Mouse (Mus musculus): Measurements from ENCODE around the gene Cdc42ep1. TPM values are rescaled to one million over a fixed set of nuclear protein-coding genes. Genes with fewer than 3 reads are reported as not detected.

Gene Cdc42ep1
- total and polyA plus RNA-seq, 2 experiments = 6.5 to 39.7 TPM

- H3K4me3 ChIP-seq (ENCODE audit: insufficient read depth, low read depth, low read length) = peak overlapping the region; percentile 83
- no peaks in the 10 kb centered on the region for H3K27me3 ChIP-seq (ENCODE audit: control insufficient read depth, insufficient read depth, low read length)
- no peaks in the 10 kb centered on the region for H3K36me3 ChIP-seq (ENCODE audit: control insufficient read depth, insufficient read depth, low read length)
- H3K4me1 ChIP-seq (ENCODE audit: control insufficient read depth, insufficient read depth, low read length) = peaks cover 16% of the 10 kb centered on the region
- 2% methylated on average over 66 of the region's 67 CpGs for WGBS
- H3K79me2 ChIP-seq (ENCODE audit: control insufficient read depth, insufficient read depth, low read length) = peaks cover 3% of the 10 kb centered on the region; the same call in 1 of the 2 replicates
- DNase-seq (ENCODE audit: extremely low read depth, low read depth, low spot score) = peak; percentile 28
- peak overlapping the region; percentile 60 for H3K27ac ChIP-seq (replicated peaks; ENCODE audit: insufficient read depth, low read depth, low read length)
- H3K9ac ChIP-seq (ENCODE audit: low read depth, low read length) = peak overlapping the region; percentile 92
- TF ChIP-seq CTCF (IDR thresholded peaks at IDR 0.05; ENCODE audit: low read depth, low read length) = 0 out of 2 replicates have a peak, but pooled peaks have one; percentile 6
- no peak for TF ChIP-seq POLR2A (IDR thresholded peaks at IDR 0.05; ENCODE audit: extremely low read depth, insufficient read depth, low read length)
Observed at GRCm38 (mm10) chr15:78801971-78802741, 40.3 kb upstream of the Cdc42ep1 start.

- Histone ChIP-seq H3K27ac (replicated peaks; ENCODE audit: insufficient read depth, low read depth, low read length) (peak within 1 kb of the TSS; percentile 62), H3K79me2 (ENCODE audit: control insufficient read depth, insufficient read depth, low read length) (peaks cover 3% of the 10 kb centered on the region; the same call in 1 of the 2 replicates), H3K9ac (ENCODE audit: low read depth, low read length) (peak within 1 kb of the TSS; percentile 92), H3K4me1 (ENCODE audit: control insufficient read depth, insufficient read depth, low read length) (peaks cover 16% of the 10 kb centered on the region), H3K4me3 (ENCODE audit: insufficient read depth, low read depth, low read length) (peak within 1 kb of the TSS; percentile 83), H3K36me3 (ENCODE audit: control insufficient read depth, insufficient read depth, low read length) (no peaks in the 10 kb centered on the region), H3K27me3 (ENCODE audit: control insufficient read depth, insufficient read depth, low read length) (no peaks in the 10 kb centered on the region)
- 2% methylated on average over 68 of the region's 70 CpGs for WGBS
- TF ChIP-seq POLR2A (IDR thresholded peaks at IDR 0.05; ENCODE audit: extremely low read depth, insufficient read depth, low read length) (peak; percentile 83), CTCF (IDR thresholded peaks at IDR 0.05; ENCODE audit: low read depth, low read length) (no peak)
- DNase-seq (ENCODE audit: extremely low read depth, low read depth, low spot score) = peak; percentile 48
Observed at GRCm38 (mm10) chr15:78802776-78803391, 39.5 kb upstream of the Cdc42ep1 start, which contains the start of gene Card10. Card10 (minus strand) TSS chr15:78803042.

GRCm38 (mm10) chr15:78803499-78803900 is 38.9 kb upstream of the Cdc42ep1 start:
- Histone ChIP-seq H3K9ac (ENCODE audit: low read depth, low read length) (no peak overlapping the region), H3K4me3 (ENCODE audit: insufficient read depth, low read depth, low read length) (no peak overlapping the region)

GRCm38 (mm10) chr15:78804326-78804725 is 38.1 kb upstream of the Cdc42ep1 start:
- H3K9ac ChIP-seq (ENCODE audit: low read depth, low read length) = no peak overlapping the region
- 0 out of 2 replicates have a peak overlapping the region, but pooled peaks have one; percentile 5 for H3K27ac ChIP-seq (replicated peaks; ENCODE audit: insufficient read depth, low read depth, low read length)

More at GRCm38 (mm10) chr15:78803499-78803900, 38.9 kb upstream of the Cdc42ep1 start:
- peak; percentile 76 for DNase-seq (ENCODE audit: extremely low read depth, low read depth, low spot score)
- no peaks in the 10 kb centered on the region for H3K27me3 ChIP-seq (ENCODE audit: control insufficient read depth, insufficient read depth, low read length)
- peak overlapping the region; percentile 62 for H3K27ac ChIP-seq (replicated peaks; ENCODE audit: insufficient read depth, low read depth, low read length)
- H3K36me3 ChIP-seq (ENCODE audit: control insufficient read depth, insufficient read depth, low read length) = no peaks in the 10 kb centered on the region
- peaks cover 16% of the 10 kb centered on the region for H3K4me1 ChIP-seq (ENCODE audit: control insufficient read depth, insufficient read depth, low read length)
- no peak for TF ChIP-seq POLR2A (IDR thresholded peaks at IDR 0.05; ENCODE audit: extremely low read depth, insufficient read depth, low read length)
- TF ChIP-seq CTCF (IDR thresholded peaks at IDR 0.05; ENCODE audit: low read depth, low read length) = no peak
- H3K79me2 ChIP-seq (ENCODE audit: control insufficient read depth, insufficient read depth, low read length) = peaks cover 3% of the 10 kb centered on the region; the same call in 1 of the 2 replicates
- 6% methylated on average over 8 of the region's 8 CpGs for WGBS

GRCm38 (mm10) chr15:78805351-78805750 is 37.1 kb upstream of the Cdc42ep1 start:
- Histone ChIP-seq H3K27ac (replicated peaks; ENCODE audit: insufficient read depth, low read depth, low read length) (no peak overlapping the region), H3K9ac (ENCODE audit: low read depth, low read length) (no peak overlapping the region), H3K4me3 (ENCODE audit: insufficient read depth, low read depth, low read length) (no peak overlapping the region), H3K27me3 (ENCODE audit: control insufficient read depth, insufficient read depth, low read length) (no peaks in the 10 kb centered on the region), H3K4me1 (ENCODE audit: control insufficient read depth, insufficient read depth, low read length) (peaks cover 16% of the 10 kb centered on the region), H3K36me3 (ENCODE audit: control insufficient read depth, insufficient read depth, low read length) (no peaks in the 10 kb centered on the region), H3K79me2 (ENCODE audit: control insufficient read depth, insufficient read depth, low read length) (no peaks in the 10 kb centered on the region)
- no peak for DNase-seq (ENCODE audit: extremely low read depth, low read depth, low spot score)
- TF ChIP-seq POLR2A (IDR thresholded peaks at IDR 0.05; ENCODE audit: extremely low read depth, insufficient read depth, low read length) (no peak), CTCF (IDR thresholded peaks at IDR 0.05; ENCODE audit: low read depth, low read length) (no peak)
- 85% methylated on average over 2 of the region's 2 CpGs for whole genome bisulfite sequencing

More at GRCm38 (mm10) chr15:78804326-78804725, 38.1 kb upstream of the Cdc42ep1 start:
- Histone ChIP-seq H3K79me2 (ENCODE audit: control insufficient read depth, insufficient read depth, low read length) (no peaks in the 10 kb centered on the region), H3K4me1 (ENCODE audit: control insufficient read depth, insufficient read depth, low read length) (peaks cover 16% of the 10 kb centered on the region), H3K4me3 (ENCODE audit: insufficient read depth, low read depth, low read length) (no peak overlapping the region), H3K36me3 (ENCODE audit: control insufficient read depth, insufficient read depth, low read length) (no peaks in the 10 kb centered on the region), H3K27me3 (ENCODE audit: control insufficient read depth, insufficient read depth, low read length) (no peaks in the 10 kb centered on the region)
- TF ChIP-seq POLR2A (IDR thresholded peaks at IDR 0.05; ENCODE audit: extremely low read depth, insufficient read depth, low read length) (no peak), CTCF (IDR thresholded peaks at IDR 0.05; ENCODE audit: low read depth, low read length) (no peak)
- WGBS = 7% methylated on average over 6 of the region's 6 CpGs
- DNase-seq (ENCODE audit: extremely low read depth, low read depth, low spot score) = peak; percentile 84
